Mouse (Mus musculus): Measurements from ENCODE around the gene Nphs1.

DNA sequence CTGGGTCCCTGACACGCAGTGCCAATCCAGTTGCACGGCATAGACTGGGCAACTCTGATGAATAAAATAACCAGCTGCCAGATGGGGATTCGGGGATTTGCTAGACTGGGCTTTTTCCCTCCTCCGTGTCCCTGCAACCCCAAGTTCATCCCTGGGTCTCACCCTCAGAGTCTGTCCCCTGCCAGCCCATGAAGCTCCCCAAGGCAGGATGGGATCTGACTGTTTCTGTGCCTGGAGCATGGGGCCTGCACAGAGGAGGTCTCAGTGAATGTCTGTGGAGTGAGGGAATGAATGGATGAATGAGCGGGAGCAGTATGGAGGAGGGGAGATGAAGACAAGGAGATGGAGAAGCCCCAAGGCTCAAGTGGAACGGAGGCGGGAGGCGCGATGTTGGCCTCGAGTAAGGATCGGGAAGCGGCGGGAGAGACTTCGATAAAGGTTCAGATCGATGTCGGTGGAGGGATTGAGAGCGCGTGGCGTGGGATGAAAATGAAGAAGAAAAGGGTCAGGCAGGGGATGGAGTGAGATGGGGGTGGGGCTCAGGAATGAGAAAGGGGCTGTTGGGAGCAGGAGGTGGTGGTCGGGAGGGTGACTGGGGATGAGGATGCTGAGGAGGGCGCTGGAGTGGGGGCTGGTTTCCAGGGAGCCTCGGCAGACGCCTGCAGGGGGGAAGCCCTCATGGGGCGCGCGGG is 76.0 kb downstream of the Nphs1 start:
- no peak for TF ChIP-seq POLR2A (IDR thresholded peaks at IDR 0.05; ENCODE audit: low read depth, low read length)
- no peak for TF ChIP-seq CTCF (IDR thresholded peaks at IDR 0.05; ENCODE audit: extremely low read depth, insufficient read depth, insufficient read length, insufficient replicate concordance)
